Mouse (Mus musculus): ENCODE data around the gene Ttbk1. TPM values are rescaled to one million over a fixed set of nuclear protein-coding genes. Genes with fewer than 3 reads are reported as not detected.

The Ttbk1 gene
- polyA plus RNA-seq (2012; rRNA removed; ENCODE audit: low replicate concordance), result 0.14 and 0.37 TPM in 2 replicates

DNA sequence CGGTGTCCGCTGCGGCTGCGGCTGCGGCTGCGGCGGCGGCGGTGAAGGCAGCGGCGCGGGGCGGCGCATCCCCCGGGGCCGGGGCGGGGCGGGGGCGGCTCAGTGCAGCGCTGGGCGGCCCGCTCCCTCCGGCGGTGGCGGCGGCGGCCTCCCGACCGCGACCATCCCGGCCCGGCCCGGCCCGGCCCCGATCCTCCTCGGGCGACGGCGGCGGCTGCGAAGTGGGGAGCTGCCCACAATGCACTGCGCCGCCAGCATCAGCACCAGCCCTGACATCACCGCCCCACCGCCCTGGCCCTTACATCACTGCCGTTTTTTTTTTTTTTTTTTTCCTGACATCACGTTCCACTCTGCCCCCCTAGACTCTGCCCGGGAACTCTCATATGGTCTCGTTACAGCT is at the start of gene Ttbk1:
TSS of gene Ttbk1 (minus strand) at position 245 of the 400 bp plus-strand sequence.

DNA sequence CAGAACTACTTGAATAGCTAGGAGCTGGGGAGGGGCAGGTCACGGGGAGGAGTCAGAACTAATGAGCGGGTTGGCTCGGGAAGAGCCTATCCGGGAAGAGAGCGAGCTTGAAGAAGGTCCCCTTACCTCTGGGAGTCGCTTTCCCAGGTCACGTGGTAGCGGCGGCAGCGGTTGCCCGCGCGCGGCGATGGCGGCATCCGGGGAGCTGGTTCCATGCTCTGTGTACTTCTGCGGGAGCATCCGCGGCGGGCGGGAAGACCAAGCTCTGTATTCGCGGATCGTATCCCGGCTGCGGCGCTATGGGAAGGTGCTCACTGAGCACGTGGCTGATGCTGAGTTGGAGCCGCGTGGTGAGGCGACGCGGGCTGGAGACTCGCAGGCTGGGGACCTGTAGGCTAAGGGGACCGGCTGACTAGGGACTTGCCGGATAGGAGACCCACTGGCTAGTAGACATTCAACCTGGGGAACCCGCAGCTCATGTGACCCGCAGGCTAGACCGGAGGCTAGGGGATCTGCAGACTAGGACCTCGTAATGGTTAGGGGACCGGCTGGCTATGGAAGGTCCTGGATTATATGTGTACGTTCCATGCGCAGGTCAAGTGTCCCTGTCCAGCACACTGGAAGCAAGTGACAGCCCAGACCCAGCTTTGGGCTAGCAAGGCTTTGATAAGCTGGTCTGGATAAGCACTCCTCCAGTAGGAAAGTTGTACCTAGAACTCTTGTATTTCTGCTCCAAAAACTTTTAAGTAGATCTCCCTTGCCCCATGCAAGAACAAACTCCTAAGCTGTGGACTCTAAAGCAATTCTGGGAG is 9.4 kb upstream of the Ttbk1 start, which contains the start of gene Dnph1:
TSS of gene Dnph1 (plus strand) at position 89 of the 812 bp plus-strand sequence.

DNA sequence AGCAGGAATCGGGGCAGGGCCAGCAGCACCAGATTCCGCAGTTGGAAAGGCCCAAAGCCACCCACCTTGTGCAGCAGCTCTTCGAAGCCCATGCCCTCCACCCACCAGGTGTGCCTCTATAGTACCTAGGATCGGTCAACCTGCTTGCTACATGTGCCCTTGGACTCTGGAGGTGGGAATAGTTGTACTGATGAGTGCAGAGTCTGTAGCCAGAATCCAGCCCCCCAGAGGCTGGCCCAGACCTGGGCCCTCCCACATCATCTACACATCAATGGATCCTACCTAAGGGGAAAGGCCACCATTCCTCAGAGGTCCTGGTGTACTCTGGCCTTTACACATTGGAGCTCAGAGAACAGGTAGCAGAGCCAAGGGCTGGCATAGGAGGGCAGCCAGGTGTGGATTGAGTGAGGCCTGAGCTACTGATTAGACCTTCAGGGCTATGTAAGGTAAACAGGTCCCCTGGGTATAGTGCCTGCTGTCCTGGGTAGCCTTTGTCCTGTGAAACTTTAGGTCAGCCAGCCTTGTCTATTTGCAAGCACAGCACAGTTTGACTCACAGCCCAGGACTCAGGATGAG is 49.1 kb downstream of the Ttbk1 start, which contains the start of gene Slc22a7:
TSS of gene Slc22a7 (minus strand) at position 160 of the 576 bp plus-strand sequence.

DNA sequence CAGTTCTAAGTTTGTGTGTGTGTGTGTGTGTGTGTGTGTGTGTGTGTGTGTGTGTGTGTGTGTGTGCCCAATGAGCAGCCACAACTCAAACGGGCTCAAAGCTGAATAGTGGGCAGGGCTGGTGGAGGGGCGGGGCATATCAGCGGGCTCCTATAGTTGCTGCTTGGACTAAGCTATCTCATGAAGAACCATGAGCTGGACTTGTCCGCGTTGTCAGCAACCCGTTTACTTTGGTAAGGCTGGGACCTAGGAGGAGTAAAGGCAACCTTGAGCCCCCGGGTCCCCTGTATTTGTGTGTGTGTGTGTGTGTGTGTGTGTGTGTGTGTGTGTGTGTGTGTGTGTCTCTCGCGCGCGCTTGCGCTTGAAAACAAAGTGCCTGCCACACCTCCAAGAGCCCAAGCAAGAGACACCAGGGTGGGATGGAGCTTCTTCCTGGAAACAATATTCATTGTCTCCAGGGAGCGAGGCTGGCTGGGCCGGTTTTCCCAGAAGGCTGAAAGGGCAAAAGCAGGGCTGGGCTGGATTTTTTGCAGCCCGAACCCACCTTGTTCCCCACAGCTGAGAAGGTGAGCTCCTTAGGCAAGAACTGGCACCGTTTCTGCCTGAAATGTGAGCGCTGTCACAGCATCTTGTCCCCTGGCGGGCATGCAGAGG is 58.6 kb downstream of the Ttbk1 start, which contains the start of gene Crip3:
TSS of gene Crip3 (plus strand) at position 166 of the 654 bp plus-strand sequence.

Other genes starting within 250 kb of the Ttbk1 start
- gene Polr1c, start 239.6 kb downstream of the Ttbk1 start, polyA plus RNA-seq (2012; rRNA removed; ENCODE audit: low replicate concordance), result 19.3 and 22.3 TPM in 2 replicates
- gene Yipf3, start 239.6 kb downstream of the Ttbk1 start, polyA plus RNA-seq (2012; rRNA removed; ENCODE audit: low replicate concordance), result 255 and 304 TPM in 2 replicates
- gene Lrrc73, start 234.1 kb downstream of the Ttbk1 start, polyA plus RNA-seq (2012; rRNA removed; ENCODE audit: low replicate concordance), result 1.0 and 2.1 TPM in 2 replicates
- 85.8 and 90.0 TPM in 2 replicates for gene Tjap1, start 204.6 kb downstream of the Ttbk1 start, polyA plus RNA-seq (2012; rRNA removed; ENCODE audit: low replicate concordance)
- gene Dlk2, start 190.3 kb downstream of the Ttbk1 start, polyA plus RNA-seq (2012; rRNA removed; ENCODE audit: low replicate concordance), result 0.48 and 0.71 TPM in 2 replicates
- 38.3 and 51.7 TPM in 2 replicates for gene Abcc10, start 159.3 kb downstream of the Ttbk1 start, polyA plus RNA-seq (2012; rRNA removed; ENCODE audit: low replicate concordance)
- 1.4 and 3.3 TPM in 2 replicates for gene Zfp318, start 103.9 kb downstream of the Ttbk1 start, polyA plus RNA-seq (2012; rRNA removed; ENCODE audit: low replicate concordance)
- 0.50 and 0.51 TPM in 2 replicates for gene Crip3, start 58.7 kb downstream of the Ttbk1 start, polyA plus RNA-seq (2012; rRNA removed; ENCODE audit: low replicate concordance)
- not detected in 2 replicates for gene Slc22a7, start 49.2 kb downstream of the Ttbk1 start, polyA plus RNA-seq (2012; rRNA removed; ENCODE audit: low replicate concordance)
- 2.9 and 3.5 TPM in 2 replicates for gene Dnph1, start 9.0 kb upstream of the Ttbk1 start, polyA plus RNA-seq (2012; rRNA removed; ENCODE audit: low replicate concordance)
- gene Cul9, start 58.7 kb upstream of the Ttbk1 start, polyA plus RNA-seq (2012; rRNA removed; ENCODE audit: low replicate concordance), result 5.4 and 7.1 TPM in 2 replicates
- 147 and 180 TPM in 2 replicates for gene Srf, start 68.5 kb upstream of the Ttbk1 start, polyA plus RNA-seq (2012; rRNA removed; ENCODE audit: low replicate concordance)
- 4.7 and 6.5 TPM in 2 replicates for gene Ptk7, start 141.8 kb upstream of the Ttbk1 start, polyA plus RNA-seq (2012; rRNA removed; ENCODE audit: low replicate concordance)
- 76.0 and 152 TPM in 2 replicates for gene Klc4, start 158.3 kb upstream of the Ttbk1 start, polyA plus RNA-seq (2012; rRNA removed; ENCODE audit: low replicate concordance)
- gene Mrpl2, start 158.6 kb upstream of the Ttbk1 start, polyA plus RNA-seq (2012; rRNA removed; ENCODE audit: low replicate concordance), result 101 and 186 TPM in 2 replicates
- gene Cul7, start 162.7 kb upstream of the Ttbk1 start, polyA plus RNA-seq (2012; rRNA removed; ENCODE audit: low replicate concordance), result 9.8 and 12.0 TPM in 2 replicates
- gene Rrp36, start 186.7 kb upstream of the Ttbk1 start, polyA plus RNA-seq (2012; rRNA removed; ENCODE audit: low replicate concordance), result 28.4 and 38.6 TPM in 2 replicates
- 45.3 and 69.5 TPM in 2 replicates for gene Mea1, start 191.1 kb upstream of the Ttbk1 start, polyA plus RNA-seq (2012; rRNA removed; ENCODE audit: low replicate concordance)
- gene Klhdc3, start 193.2 kb upstream of the Ttbk1 start, polyA plus RNA-seq (2012; rRNA removed; ENCODE audit: low replicate concordance), result 85.2 and 117 TPM in 2 replicates
- gene Ppp2r5d, start 217.4 kb upstream of the Ttbk1 start, polyA plus RNA-seq (2012; rRNA removed; ENCODE audit: low replicate concordance), result 50.9 and 143 TPM in 2 replicates
- 59.8 and 104 TPM in 2 replicates for gene Pex6, start 223.8 kb upstream of the Ttbk1 start, polyA plus RNA-seq (2012; rRNA removed; ENCODE audit: low replicate concordance)
- 0.51 and 3.8 TPM in 2 replicates for gene Gnmt, start 241.5 kb upstream of the Ttbk1 start, polyA plus RNA-seq (2012; rRNA removed; ENCODE audit: low replicate concordance)

Data from duodenum, adult 2 months (tissue).